Mouse (Mus musculus) ovary, postnatal 36 days (tissue): ENCODE measurements around the gene Psmd13.
A peak's percentile ranks its signal among the peaks of the same experiment; 100 is the strongest.

ENCODE experiments used
- DNase-seq: peaks from one replicate; pipeline ENCODE4 v3.0.0; 2022; ENCODE audit warnings: low spot score, mixed read lengths

Gene Psmd13

GRCm38 (mm10) chr7:140881696-140882468 is at the start of gene Psmd13, which contains the start of gene Sirt3:
TSS of gene Psmd13 (plus strand) at chr7:140881968.
TSS of gene Sirt3 (minus strand) at chr7:140882309.
- peak; percentile 91 for DNase-seq

GRCm38 (mm10) chr7:140833341-140833740 is 48.4 kb upstream of the Psmd13 start:
- no peak for DNase-seq

GRCm38 (mm10) chr7:140834968-140835757 is 46.6 kb upstream of the Psmd13 start, which contains the start of gene Urah:
TSS of gene Urah (plus strand) at chr7:140835018.
- DNase-seq: no peak

- no peak for DNase-seq
These were observed 46.0 kb upstream of the Psmd13 start for GRCm38 (mm10) chr7:140835758-140836087.

- DNase-seq: no peak
These were observed 45.3 kb upstream of the Psmd13 start for GRCm38 (mm10) chr7:140836243-140837115.

GRCm38 (mm10) chr7:140839556-140839955 is 42.2 kb upstream of the Psmd13 start:
- no peak for DNase-seq

GRCm38 (mm10) chr7:140840750-140841735 is 40.7 kb upstream of the Psmd13 start:
- DNase-seq: no peak

- no peak for DNase-seq
These were observed 38.0 kb upstream of the Psmd13 start for GRCm38 (mm10) chr7:140843806-140844205.

GRCm38 (mm10) chr7:140844905-140845665 is 36.7 kb upstream of the Psmd13 start, which contains the start of gene Scgb1c1:
TSS of gene Scgb1c1 (plus strand) at chr7:140845547.
- peak; percentile 85 for DNase-seq

GRCm38 (mm10) chr7:140845683-140846082 is 36.1 kb upstream of the Psmd13 start:
- peak; percentile 3 for DNase-seq

- DNase-seq: no peak
These were observed 35.1 kb upstream of the Psmd13 start for GRCm38 (mm10) chr7:140846676-140847075.

GRCm38 (mm10) chr7:140847755-140848580 is 33.8 kb upstream of the Psmd13 start, which contains the start of gene Odf3:
TSS of gene Odf3 (plus strand) at chr7:140847805.
- DNase-seq: peak; percentile 57

GRCm38 (mm10) chr7:140848591-140848990 is 33.2 kb upstream of the Psmd13 start:
- peak; percentile 2 for DNase-seq

GRCm38 (mm10) chr7:140851916-140852315 is 29.9 kb upstream of the Psmd13 start:
- no peak for DNase-seq

GRCm38 (mm10) chr7:140853386-140853785 is 28.4 kb upstream of the Psmd13 start:
- no peak for DNase-seq

GRCm38 (mm10) chr7:140854483-140854882 is 27.3 kb upstream of the Psmd13 start:
- DNase-seq: no peak

GRCm38 (mm10) chr7:140855181-140855580 is 26.6 kb upstream of the Psmd13 start:
- DNase-seq: no peak

GRCm38 (mm10) chr7:140855860-140856784 is 25.6 kb upstream of the Psmd13 start, which contains the start of gene Gm45785:
TSS of gene Gm45785 (minus strand) at chr7:140856331.
- DNase-seq: peak; percentile 80
